Mouse (Mus musculus) megakaryocyte, embryonic 14.5 days (primary cell): ENCODE results near the gene Il24.

Experiments used
- FLI1 ChIP-seq: IDR thresholded peaks from 2 replicates; pipeline ENCODE4 v1.6.1; 2012; ENCODE audit warnings: low read length, inconsistent platforms, mixed read lengths
- GATA1 ChIP-seq: IDR thresholded peaks from 3 replicates; pipeline ENCODE4 v1.6.1; 2012; ENCODE audit warnings: mixed read lengths, low read length, inconsistent platforms, borderline replicate concordance

- TF ChIP-seq GATA1 (no peak), FLI1 (no peak)
Observed at GRCm38 (mm10) chr1:130854819-130855218, 32.4 kb downstream of the Il24 start.
